Mouse (Mus musculus) brain, embryonic 18.5 days (tissue): ENCODE measurements around the gene Arsa.

ENCODE experiments used
- DNase-seq: peaks from one replicate; pipeline ENCODE4 v3.0.0-alpha.2; 2012; ENCODE audit warnings: low read depth, low spot score

Arsa gene

GRCm38 (mm10) chr15:89496131-89496530 lies 18.9 kb upstream of the Arsa start:
- no peak for DNase-seq

GRCm38 (mm10) chr15:89494970-89495369 lies 17.7 kb upstream of the Arsa start:
- no peak for DNase-seq

- DNase-seq: no peak
These were observed 11.4 kb upstream of the Arsa start for GRCm38 (mm10) chr15:89488611-89489117.

GRCm38 (mm10) chr15:89488182-89488581 lies 11.0 kb upstream of the Arsa start:
- DNase-seq: no peak

- DNase-seq: no peak
These were observed 3.4 kb upstream of the Arsa start for GRCm38 (mm10) chr15:89480584-89480983.

- no peak for DNase-seq
These were observed 1.4 kb upstream of the Arsa start for GRCm38 (mm10) chr15:89478622-89479021.

- DNase-seq: no peak
These were observed 581 bp upstream of the Arsa start for GRCm38 (mm10) chr15:89477806-89478205.

- no peak for DNase-seq
These were observed 780 bp downstream of the Arsa start for GRCm38 (mm10) chr15:89476475-89476815.

GRCm38 (mm10) chr15:89475611-89476474 lies 1.4 kb downstream of the Arsa start:
- peak; percentile 80 for DNase-seq

GRCm38 (mm10) chr15:89475293-89475600 lies 2.0 kb downstream of the Arsa start:
- no peak for DNase-seq

- no peak for DNase-seq
These were observed 2.5 kb downstream of the Arsa start for GRCm38 (mm10) chr15:89474596-89475292.

- DNase-seq: no peak
These were observed 3.3 kb downstream of the Arsa start for GRCm38 (mm10) chr15:89473921-89474320.

GRCm38 (mm10) chr15:89473370-89473769 lies 3.9 kb downstream of the Arsa start:
- DNase-seq: no peak

- DNase-seq: no peak
These were observed 5.7 kb downstream of the Arsa start for GRCm38 (mm10) chr15:89471476-89471875.

- no peak for DNase-seq
These were observed 8.6 kb downstream of the Arsa start for GRCm38 (mm10) chr15:89468577-89468976.

- no peak for DNase-seq
These were observed 12.2 kb downstream of the Arsa start for GRCm38 (mm10) chr15:89465052-89465451.

- no peak for DNase-seq
These were observed 13.6 kb downstream of the Arsa start for GRCm38 (mm10) chr15:89463334-89464235.

- no peak for DNase-seq
These were observed 15.0 kb downstream of the Arsa start for GRCm38 (mm10) chr15:89462176-89462575.

- DNase-seq: no peak
These were observed 15.9 kb downstream of the Arsa start for GRCm38 (mm10) chr15:89461321-89461720.

GRCm38 (mm10) chr15:89460298-89460697 lies 16.9 kb downstream of the Arsa start:
- no peak for DNase-seq

GRCm38 (mm10) chr15:89459821-89460220 lies 17.4 kb downstream of the Arsa start:
- DNase-seq: no peak

GRCm38 (mm10) chr15:89458942-89459341 lies 18.3 kb downstream of the Arsa start:
- no peak for DNase-seq
